Mouse (Mus musculus): Measurements from ENCODE around the gene Cby1.

DNA sequence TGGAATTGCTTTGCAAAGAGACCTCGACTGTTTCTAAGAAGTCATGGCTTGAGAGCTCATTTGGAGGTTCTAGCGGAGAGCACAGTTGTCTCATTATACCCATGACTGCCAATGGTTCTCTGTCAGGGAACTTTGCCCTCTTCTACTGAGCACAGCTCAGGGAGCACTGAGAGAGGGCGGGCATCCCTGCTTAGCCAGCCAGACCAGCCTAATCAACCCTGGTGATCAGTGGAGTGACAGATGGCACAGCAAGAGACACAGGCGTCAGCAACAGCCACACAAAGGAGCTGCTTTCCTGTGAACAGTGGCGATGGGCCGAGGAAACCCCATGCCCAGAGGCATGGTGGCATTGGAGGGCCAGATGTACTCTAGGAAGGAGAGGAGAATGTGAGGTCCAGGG is 38.0 kb downstream of the Cby1 start:
- TF ChIP-seq CTCF (IDR thresholded peaks at IDR 0.05; ENCODE audit: borderline replicate concordance, insufficient read depth, low read length) = no peak
- TF ChIP-seq POLR2A (IDR thresholded peaks at IDR 0.05; ENCODE audit: low read depth, low read length) = no peak
